Mouse (Mus musculus) retina, postnatal 7 days (tissue): ENCODE measurements around the gene Pdk2.

Source experiments
- DNase-seq: peaks from one replicate; pipeline ENCODE4 v3.0.0-alpha.2; 2012; ENCODE audit warnings: low read depth, low spot score

Gene Pdk2

DNA sequence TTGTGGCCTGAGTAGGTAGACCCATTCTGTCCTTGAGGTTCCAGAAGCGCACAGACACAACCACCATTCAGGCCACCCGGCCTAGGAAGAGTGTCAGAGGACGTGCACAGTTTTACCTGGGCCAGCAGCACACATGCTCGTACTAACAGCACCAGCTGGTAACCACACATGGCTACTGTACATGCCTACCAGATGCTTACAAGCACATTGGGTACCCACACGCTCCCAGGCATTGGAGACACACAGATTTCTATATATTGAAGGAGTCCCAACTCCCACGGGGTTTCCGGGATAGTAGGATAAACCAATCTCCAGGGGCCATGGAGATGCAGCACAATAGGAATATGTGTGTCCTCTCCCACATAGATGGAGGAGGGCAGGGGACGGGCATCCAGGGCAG is 38.4 kb downstream of the Pdk2 start:
- DNase-seq = no peak

DNA sequence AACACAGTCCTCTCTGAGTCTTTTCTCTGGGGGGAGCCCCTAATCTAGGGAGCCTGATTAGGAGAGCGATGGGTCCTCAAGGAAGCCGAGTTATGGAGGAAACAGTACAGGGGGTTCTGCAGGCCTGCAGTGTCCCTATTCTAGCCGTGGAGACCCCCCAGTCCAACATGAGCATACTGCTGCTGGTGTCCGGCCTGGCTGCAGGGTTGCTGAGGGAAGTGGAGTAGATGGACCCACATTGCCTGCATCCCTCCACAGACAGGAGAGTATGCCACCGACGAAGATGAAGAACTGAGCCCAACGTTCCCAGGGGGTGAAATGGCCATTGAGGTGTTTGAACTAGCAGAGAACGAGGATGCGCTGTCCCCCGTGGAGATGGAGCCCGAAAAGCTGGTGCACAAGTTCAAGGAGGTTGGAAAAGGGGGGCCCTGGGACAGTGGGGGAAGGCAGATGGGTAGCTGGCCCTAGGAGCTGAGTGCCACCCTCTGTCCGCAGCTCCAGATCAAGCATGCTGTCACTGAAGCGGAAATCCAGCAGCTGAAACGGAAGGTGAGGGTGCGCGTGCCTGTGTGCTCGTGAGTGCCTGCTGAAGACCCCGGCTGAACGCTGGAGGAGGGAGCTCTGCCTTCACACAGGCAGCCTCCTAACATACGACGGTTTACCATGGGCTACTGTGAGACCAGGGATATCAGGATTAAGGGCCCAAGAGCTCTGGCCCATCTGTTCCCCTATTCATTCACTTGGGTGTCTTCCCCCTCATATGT is 39.4 kb downstream of the Pdk2 start:
- no peak for DNase-seq

DNA sequence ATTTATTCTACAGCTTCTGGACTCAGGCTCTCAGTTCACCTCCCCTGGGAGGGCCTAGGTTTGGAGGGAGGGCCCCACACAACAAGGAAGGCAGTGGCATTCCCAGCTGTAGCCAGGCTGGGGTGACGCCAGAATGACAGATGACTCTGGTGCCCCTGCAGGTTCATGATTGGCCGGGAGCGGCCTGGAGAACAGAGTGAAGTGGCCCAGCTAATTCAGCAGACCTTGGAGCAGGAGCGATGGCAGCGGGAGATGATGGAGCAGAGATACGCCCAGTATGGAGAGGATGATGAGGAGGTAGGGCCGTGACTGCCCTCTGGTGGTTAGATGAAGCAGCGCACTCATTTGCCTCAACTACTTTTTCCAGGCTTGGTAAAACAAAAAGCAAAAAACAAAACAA is 40.1 kb downstream of the Pdk2 start:
- no peak for DNase-seq

DNA sequence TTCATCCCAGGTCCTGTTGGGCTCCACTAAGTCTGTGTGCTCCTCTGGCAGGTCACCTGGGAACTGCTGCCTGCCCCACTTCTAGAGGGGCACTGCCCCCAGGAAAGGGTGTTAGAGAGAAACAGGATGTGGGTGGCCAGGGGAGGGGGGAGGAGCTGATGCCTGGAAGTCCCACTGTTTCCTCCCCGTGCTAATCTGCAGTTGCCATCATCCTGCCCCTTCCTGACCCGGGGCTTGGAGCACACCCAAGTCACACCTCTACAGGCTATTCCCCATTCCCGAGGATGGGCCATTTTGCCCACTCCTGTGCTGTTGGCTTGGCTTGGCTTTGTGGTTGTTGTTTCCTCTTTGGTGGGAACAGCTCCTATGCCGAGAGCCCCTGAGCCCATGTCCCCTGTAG is 40.6 kb downstream of the Pdk2 start:
- DNase-seq = no peak

DNA sequence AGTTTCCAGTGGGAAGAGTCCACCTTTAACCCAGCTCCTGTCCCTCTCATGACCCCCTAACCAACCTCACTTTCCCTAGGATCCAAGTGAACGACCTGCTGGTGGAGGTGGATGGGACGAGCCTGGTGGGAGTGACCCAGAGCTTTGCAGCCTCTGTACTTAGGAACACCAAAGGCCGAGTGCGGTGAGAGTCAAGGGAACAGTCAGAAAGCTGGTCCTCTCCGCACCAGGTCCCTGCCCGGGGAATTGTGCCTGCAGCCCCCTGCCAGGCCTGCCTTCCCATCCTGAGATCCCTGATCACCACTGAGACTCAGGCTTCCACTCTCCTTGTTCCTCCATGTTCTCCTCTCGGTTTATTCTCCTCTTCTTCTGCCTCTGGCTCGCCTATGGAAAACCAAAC is 41.0 kb downstream of the Pdk2 start:
- no peak for DNase-seq

DNA sequence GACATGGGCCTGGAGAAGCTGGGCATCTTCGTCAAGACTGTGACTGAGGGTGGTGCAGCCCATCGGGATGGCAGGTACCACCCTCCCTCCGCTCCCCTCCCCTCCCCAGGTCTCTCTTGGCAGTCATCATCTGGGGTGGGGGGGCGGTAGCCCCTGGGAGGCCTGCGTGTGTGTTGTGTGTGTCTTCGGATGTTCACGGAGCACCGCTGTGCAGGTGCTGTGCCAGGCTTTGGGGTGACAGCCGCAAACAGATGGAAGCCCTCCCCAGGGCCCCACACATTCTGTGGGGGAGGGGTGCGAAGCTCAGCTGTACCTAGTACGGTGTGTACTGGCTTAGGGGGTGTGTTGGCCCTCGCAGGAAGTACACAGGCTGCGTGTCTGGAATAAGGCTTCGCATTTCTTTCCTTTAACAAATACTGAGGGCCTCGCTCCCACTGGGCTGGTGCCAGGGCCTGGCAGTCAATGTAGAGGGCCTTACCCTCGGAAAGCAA is 43.1 kb downstream of the Pdk2 start:
- DNase-seq = no peak

DNA sequence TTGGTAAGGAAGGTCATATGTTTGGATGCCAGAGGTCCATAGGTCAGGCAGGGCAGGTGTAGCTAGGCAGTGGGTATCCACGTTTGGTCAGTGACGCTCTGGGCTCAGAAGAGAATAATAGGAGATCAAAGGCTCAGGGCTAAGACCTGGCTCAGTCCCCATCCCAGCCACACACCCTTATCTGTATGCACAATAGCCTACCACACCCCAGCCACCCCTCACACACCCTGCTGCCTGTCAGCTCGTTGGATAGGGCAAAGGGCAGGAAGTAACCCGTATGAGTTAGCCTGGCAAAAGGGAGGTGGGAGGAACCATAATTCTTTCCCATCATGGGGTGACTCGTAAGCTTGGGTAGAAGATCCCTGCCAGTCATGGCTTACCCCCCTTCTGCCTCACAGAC is 43.6 kb downstream of the Pdk2 start:
- DNase-seq = no peak

DNA sequence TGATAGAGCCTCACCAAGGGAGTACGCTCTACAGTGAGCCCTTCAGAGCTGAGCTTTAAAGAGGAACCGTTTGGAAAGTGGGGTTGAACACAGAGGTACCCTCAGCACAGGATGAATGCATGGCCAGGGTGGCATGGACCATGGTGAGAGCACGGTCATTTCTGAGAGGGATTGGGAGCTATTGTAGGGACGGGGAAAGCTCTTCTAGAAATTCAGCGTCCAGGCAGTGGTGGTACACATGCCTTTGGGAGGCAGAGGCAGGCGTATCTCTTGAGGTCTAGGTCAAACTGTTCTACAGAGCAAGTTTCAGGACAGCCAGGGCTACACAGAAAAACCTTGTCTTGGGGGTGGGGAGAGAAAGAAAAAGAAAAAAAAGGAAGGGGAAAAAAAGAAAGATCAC is 44.2 kb downstream of the Pdk2 start:
- no peak for DNase-seq

DNA sequence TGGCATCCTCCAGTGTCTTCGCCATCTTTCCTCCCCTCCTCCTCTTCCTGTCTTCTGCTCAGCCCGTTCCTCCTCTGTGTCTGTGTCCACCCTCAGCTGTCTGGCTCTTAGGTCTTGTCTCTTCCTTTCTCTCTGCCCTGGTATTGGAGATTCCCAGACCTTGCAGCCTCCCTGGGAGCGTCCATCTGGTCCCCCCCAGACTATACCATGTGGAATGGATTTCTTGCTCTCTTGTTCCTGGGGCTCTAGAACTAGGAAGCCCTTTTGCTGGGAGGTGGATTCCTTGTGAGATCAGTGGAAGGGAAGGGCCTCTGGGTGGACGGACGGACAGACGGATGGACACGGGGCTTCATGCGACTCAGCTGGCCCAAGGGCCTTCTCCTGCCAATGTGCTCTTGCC is 45.1 kb downstream of the Pdk2 start:
- DNase-seq = no peak

DNA sequence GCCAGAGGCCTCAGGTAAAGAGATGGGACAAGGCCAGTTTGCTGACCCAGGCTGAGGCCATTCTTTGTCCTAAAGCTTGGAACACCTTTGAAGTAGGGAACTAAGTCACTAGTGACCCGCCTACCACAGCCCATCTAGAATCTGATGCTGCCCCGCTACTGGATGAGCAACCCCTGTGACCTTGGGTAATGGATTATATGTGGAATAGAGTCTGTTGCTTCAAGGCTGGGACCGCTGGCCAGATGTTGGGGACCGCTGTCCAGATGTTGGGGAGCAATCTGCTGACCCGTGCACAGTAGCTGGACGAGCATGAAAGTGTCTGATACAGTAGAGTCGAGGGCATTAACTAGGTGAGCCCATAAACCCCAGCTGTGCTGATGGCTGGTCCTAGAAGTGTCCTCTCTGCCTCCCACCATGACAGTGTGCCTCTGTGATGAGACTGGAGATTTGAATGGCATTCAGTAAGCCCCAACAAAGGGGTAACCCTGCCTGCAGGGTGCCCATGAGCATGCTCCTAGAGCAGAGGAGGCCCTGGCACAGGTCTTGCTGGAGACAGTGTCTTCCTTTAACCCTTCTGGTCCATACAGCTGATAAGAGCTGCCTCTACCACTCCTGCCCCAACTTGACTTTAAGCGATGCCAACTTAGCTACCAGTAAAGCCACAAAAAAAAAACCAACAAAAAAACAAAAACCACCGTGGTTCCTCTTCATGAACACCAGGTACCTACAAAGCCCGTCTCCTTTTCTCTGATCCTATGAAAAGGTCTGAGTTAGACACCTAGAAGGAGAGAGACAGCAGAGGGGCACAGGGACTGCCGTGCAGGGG is 46.0 kb downstream of the Pdk2 start:
- DNase-seq = no peak

DNA sequence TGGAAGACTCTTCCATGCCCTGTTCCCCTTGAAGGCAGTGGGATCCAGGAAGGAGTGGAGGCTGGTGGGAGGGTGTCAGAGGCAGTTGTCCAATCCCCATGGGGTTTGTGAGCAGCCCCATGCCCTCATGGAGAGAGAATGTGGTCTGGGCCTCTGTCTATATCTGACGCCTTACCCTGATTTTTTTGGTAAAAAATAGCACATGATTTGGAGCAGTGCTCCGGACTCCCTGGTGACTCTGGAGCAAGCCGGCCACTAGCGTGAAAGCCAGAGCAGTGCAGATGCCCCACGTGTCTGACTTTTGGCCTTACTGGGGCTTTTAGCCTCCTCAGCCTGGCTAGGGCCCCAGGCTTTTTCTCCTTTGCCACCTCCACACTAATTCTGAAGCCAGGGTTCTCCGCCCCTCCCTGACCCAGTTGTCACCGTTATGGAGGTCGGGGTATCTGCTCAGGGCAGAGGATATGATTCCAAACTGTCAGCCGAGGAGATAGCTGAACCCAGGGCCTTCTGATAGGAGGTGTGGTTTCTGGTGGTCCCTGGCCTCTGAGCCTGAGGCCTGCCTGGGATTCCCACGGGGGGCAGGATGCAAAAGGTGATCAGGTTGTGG is 46.8 kb downstream of the Pdk2 start:
- DNase-seq = no peak

DNA sequence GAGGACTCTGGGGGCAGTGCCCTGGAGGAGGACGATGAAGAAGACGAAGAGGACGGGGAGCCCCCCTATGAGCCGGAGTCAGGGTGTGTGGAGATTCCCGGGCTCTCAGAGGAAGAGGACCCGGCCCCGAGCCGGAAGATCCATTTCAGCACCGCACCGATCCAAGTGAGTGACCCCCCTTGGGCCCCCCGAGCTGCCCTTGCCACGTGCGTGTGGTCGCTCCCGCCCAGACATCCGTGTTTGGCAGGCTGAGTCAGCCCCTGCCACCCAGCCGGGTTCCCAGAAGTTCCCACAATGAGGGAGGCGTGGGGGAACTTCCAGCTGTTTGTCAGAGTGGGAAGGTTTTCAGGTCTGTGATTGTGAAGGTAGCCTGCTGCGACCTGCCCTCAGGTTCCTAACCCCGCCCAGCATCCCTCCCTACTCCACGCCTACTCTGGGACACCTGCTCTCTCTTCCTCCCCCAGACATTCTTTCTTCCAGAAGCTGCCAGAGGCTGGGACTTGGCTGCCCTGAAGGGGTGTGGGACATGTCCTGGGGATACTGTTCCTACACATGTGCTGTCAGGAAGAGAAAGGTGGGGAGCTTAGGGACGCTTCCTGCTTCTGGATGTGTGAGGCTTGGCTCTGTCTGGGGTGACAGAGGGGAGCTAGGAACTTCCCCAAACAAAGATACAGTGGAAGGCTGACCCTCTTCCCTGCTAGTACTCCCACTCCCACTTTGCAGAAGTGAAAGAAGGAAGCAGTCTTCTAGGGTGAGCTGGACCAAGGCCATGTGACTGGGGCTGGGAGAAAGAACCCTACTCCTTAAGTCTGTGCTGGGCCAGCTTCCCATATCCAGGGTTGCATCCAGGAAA is 48.2 kb downstream of the Pdk2 start:
- no peak for DNase-seq

DNA sequence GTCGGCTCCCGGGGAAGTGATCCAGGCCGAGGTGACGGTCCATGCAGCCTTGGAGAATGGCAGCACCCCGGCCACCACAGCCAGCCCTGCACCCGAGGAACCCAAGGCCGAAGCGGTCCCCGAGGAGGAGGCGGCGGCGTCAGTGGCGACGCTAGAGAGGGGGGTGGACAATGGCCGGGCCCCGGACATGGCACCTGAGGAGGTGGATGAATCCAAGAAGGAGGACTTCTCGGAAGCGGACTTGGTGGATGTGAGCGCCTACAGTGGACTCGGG is 48.7 kb downstream of the Pdk2 start:
- DNase-seq = no peak

DNA sequence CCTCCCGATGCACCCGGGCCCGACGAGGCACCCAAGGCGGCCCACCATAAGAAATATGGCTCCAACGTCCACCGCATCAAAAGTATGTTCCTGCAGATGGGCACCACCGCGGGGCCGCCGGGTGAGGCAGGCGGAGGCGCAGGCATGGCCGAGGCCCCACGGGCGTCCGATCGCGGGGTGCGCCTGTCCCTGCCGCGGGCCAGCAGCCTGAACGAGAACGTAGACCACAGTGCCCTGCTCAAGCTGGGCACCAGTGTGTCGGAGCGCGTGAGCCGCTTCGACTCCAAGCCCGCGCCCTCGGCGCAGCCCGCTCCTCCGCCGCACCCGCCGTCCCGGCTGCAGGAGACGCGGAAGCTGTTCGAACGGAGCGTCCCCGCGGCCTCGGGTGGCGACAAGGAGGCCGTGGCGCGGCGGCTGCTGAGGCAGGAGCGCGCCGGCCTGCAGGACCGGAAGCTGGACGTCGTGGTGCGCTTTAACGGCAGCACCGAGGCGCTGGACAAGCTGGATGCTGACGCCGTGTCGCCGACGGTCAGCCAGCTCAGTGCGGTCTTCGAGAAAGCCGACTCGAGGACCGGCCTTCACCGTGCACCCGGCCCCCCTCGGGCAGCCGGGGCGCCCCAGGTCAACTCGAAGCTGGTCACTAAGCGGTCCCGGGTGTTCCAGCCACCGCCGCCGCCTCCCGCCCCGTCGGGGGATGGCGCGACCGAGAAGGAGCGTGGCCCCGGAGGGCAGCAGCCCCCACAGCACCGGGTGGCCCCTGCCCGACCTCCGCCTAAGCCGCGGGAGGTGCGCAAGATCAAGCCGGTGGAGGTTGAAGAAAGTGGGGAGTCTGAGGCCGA is 49.3 kb downstream of the Pdk2 start:
- DNase-seq = no peak

DNA sequence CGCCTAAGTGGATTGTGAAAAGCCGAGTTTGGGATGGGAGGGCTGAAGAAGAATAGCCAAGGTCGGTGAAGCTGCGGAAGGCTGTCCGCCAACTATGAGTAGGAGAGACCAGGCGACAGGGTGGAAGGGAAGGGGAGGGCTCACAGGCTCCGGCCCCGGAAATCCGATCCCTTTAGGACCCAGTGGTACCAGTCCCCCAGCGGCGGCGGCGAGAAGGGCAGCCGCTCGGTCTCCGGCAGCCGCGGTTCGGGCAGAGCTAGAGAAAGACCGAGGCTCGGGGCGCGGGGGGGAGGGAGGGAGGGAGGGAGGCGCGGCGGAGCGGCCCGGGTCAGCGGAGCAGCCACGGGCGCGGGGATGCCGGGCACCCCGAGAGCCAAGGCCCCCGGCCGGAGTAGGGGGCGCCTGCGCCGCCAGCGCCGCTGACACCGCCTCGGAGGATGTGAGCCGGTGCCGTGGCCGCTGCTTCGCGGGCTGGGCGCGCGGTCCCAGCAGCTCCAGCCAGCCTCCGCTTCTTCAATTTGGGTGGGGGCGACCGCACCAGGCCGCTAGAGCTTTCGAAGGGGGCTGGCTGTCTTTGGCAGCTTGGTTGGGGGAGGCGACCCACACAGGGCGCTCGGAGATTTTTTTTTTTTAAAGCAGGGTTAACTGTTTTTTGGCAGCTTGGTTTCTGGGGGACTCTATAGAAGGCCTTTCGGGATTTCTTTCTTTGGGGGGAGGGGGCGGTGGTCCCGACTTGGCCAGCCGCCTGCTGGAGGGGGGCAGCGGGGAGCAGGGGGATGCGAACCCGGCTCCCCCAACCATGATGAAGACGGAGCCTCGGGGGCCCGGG is 50.2 kb downstream of the Pdk2 start, which contains the start of gene Ppp1r9b:
Gene Ppp1r9b (plus strand): TSS at position 287 of the 829 bp plus-strand sequence.
- peak; percentile 81 for DNase-seq

DNA sequence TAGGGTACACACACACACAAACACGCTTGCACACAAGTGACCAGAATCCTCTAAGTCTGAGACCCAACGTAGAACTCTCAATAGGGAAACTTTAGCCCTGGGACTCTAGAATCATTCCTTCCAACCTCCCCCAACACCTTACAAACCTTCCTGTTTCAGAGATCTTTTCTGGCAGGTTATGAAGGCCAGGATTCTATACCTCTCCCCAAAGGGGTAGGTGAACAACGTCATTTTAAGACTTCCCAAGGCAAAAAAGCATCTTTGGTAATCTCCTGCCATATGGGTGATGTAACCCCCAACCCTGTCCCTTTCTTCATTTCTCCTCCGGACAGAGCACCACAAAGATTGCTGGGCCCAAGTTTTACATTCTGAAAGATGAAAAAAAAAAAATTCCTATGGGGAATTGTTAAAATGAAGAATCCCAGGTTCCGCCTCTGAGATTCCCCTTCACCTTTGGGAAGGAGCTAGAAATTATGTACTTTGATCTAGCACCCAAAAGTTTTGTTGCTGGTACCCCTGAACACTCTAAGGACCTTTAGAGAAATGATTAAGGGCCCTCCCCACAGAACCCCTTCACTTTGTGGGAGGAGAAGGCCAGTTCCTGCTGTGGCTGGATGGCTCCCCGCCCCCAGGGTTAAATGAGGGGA is 50.9 kb downstream of the Pdk2 start:
- no peak for DNase-seq

DNA sequence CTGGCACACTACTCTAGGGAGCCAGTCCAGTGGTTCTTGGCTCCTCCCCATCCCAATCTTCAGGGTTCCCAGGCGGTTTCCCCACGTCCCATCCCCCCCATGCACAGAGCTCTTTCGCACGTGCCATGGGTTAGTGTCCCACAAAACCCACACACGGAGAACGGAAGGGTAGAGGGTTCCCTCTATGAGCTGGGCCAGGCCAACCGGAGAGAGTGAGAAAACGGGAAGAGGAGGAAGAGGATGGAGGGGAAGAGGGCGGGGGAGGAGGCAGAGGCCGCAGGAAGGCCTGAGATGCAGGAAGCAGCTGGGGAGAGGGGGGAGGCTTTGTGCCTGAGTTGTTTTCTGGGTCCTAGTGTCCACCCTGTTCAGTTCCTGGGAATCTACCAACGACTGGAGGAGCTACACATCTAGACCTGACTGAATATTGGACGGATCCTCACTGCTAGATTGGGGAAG is 51.6 kb downstream of the Pdk2 start:
- DNase-seq = peak; percentile 80

DNA sequence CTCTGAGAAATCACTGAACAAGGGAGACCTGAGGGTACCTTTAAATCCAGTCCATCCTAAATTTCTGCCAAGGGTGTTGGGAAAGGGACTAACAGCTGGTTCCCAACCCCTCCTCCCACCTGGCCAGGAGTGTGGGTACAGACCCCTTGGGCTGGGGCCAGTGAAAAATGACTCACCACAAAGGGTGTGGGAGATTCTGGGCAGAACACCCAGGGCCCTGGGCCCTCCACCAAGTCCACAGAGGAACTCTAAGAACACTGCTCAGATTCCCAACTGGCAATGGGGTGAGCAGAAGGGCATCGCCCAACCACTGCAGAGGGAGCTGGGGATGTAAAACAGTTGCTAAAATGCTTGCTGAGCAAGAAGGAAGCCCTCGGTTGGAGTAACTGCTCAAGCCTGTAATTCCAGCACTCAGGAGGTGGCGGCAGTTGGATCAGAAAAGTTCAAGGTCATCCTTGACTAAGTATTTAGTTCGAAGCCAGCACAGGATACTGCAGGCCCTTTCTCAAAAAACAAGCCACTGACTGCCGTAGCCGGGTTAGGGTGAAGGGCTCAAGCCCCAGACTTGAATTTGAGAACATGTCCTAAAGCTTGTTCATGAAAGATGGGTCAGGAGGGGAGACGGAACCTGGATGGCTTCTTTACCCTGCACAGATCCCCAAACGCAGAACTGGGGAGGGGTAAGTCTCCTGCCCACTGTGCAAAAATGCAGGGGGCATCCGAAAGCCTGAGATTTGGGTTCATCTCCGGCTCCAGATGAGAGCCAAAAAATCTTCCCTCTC is 52.2 kb downstream of the Pdk2 start:
- no peak for DNase-seq

DNA sequence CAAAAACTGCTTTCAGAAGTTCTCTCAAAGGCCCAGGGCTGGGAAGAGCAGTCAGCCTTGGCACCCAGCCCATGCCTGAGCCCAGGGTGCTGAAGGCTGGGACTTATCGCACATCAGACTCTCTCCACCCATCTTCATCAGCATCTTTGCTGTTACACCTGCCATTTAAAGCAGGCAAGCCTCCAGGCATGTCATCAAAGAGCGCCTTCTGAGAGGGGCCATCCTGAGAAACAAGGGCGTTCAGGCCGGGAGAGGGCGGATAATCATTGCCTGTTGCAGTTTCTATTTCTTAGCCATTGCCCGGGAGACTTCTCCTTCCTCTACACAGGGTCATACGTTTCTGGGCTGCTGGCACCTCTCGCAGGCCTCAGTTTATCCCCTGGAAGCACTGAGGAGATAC is 53.3 kb downstream of the Pdk2 start:
- DNase-seq = no peak
